Mouse (Mus musculus) thymus, adult 2 months (tissue): Measurements from ENCODE around the gene Osbpl11.

ENCODE experiments used
- CTCF ChIP-seq: fragments of 200-500 bp; IDR thresholded peaks from 2 replicates; pipeline ENCODE4 v1.5.1; 2012; ENCODE audit warnings: mild to moderate bottlenecking, control low read depth, low read length, moderate library complexity, borderline replicate concordance; ENCODE audit not compliant: control insufficient read depth, poor library complexity, insufficient read depth; ENCODE audit errors: extremely low read depth
- POLR2A ChIP-seq: fragments of 200-500 bp; IDR thresholded peaks from 2 replicates; pipeline ENCODE4 v1.6.1; 2012; ENCODE audit warnings: mild to moderate bottlenecking, low read length, control low read depth, moderate library complexity; ENCODE audit not compliant: control insufficient read depth, poor library complexity, insufficient read depth; ENCODE audit errors: extremely low read depth

DNA sequence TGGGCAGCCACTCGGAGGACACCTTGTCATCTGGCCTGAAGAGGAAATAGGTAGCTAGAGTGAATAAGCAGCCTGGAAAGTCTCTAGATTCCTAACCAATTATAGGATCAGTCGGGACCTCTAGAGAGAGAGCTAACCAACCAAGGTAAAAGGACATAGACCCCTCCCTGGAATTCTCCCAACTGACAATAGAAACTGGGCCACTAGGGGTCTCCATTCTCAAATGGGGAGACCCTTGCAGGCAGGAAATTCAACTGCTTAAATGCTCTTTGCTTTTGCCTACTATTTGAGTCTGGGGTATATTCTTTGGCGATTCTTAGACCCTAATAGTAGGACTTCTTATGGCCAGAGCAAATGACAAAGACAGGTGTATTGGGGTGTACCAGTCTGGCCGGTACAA lies 49.7 kb upstream of the Osbpl11 start:
- TF ChIP-seq POLR2A (no peak), CTCF (no peak)
